Mouse (Mus musculus): ENCODE measurements around the gene Ikzf3. TPM values are rescaled to one million over a fixed set of nuclear protein-coding genes. Genes with fewer than 3 reads are reported as not detected.

Ikzf3 gene
- total RNA-seq, 4 experiments from 2014 or later: not detected

DNA sequence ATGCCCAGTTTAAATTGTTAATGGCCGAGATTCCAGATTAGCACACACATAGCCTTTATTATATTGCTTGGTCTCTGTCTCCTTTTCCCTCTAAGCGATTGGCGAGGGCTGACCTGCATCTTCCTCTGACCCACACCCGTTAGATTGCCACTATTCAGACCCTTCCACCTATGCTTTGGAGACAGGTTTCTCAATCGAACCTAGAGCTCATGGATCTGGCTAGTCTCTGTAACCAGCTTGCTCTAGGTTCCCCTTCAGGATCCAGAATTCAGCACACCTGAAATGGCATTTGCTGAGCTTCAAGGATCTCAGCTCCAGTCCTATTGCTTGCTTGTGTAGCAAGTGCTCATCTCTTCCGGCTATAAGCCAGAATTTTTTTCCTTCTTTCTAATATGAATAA, 23.6 kb upstream of the Ikzf3 start:
- DNase-seq (ENCODE audit: low spot score in 2 of 2): no peak

DNA sequence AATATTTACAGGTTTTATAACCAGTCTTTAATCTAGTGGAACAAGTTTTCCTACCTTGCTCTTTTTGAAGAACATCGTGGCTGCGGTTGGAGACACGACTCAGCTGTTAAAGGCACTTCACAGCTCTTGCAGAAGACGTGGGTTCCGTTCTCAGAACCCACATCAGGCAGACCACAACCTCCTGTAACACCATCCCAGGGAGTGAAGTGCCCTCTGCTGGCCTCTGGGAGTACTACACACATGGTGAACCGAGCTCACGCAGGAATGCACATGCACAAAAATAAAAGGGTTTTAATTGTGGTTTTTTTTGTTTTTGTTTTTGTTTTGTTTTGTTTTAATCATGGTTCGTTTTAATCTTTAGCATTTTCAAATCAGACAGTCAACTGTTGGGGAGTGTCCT, 22.5 kb upstream of the Ikzf3 start:
- no peak for DNase-seq (ENCODE audit: low spot score in 2 of 2)

DNA sequence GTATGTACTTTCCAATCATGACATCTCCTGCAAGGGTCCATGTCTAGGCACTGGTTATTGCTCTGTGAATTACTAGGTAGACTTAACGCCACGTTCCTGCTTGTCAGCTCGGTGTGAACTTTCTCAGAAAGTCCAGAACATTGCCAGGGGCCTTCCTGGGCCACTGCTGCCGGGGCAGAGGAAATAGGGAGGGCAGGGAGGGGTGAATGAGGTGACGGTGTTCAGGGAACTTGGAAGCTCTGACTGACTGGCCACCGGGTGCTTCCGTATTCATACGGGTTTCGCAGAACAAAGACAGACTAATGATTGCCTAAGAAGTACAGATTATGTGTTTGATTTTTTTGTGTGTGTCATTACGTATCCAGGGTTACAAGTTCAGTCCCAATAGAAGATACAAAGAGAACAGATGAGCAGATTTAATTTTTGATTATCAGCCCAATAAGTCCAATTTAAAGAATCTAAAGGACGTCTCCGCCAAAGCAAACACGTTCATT, 18.1 kb upstream of the Ikzf3 start:
- no peak for DNase-seq (ENCODE audit: low spot score in 2 of 2)

DNA sequence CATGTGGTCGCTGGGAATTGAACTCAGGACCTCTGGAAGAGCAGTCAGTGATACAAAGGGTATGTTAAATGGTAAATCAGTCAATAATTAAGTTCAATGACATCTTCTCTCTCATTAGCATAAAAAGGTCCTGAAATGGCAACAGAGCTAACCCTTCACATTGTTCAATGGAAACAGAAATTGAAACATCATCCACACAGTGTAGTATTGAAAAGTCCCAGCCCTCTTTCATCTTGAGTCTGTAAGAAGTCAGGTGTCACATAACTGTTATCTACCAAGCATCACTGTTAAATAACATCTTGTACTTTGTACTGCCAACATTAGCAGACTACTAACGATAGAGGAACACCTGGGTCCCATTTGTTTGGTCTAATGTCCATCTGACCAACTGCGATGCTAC, 17.2 kb upstream of the Ikzf3 start:
- no peak for DNase-seq (ENCODE audit: low spot score in 2 of 2)

DNA sequence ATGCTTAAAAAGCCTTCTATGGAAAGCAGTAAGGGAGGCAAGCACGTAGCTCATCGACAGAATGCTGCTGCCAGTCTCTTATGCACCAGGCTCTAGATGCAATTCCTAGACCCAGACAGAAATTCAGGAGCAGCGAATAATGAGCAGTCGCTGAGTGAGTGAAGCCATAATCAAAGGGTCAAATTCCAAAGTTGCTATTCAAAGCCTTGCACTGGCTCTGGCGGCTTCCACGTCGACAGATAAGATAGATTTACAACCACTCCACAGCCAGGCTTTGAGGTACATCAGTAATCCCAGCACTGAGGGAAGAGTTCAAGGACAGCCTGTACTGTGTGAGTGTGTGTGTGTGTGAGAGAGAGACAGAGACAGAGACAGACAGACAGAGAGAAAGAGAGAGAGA, 15.1 kb upstream of the Ikzf3 start:
- DNase-seq (ENCODE audit: low spot score in 2 of 2): no peak

DNA sequence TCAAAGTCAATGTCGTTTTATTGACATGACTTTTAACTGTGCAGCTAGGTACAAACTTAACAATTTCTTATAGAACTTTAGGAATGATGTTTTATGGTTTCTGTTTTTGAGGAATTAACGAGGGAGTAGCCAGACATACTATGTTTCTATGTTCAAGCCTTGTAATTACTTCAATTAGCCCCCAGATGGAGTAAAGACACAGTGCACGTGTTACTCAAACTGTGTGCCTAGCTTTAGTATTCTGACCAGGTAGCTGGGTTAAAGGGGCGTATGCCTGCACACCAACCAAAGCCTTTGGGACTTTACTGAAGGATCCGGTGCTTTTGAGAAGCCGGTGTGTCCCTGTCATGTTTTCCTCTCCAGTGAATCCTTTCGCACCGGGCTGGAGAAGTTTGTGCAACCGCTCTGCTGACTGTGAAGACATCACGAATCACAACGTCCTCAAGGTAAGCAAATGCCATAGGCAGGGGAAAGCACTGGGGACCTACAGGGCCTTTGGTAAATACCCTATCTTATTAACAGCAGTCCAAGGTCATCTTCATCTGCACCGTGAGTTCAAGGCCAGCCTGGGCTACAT, 9.4 kb upstream of the Ikzf3 start:
- no peak for DNase-seq (ENCODE audit: low spot score in 2 of 2)

DNA sequence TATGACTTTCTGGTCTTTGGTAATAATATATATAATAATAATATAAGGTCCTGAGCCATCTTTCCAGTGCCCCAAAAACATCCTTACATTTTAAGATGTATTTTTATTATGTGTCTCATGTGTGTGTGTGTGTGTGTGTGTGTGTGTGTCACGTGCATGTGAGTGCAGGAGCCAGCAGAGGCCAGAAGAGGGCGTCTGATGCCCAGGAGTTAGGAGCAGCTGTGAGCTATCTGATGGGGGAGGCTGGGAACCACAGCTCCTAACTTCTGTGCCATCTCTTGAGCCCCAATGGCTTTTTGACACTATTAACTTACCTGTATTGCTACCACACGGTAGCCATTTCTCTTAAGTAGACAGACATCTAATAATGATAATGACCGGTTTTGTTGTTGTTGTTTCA, 8.1 kb upstream of the Ikzf3 start:
- no peak for DNase-seq (ENCODE audit: low spot score in 2 of 2)

DNA sequence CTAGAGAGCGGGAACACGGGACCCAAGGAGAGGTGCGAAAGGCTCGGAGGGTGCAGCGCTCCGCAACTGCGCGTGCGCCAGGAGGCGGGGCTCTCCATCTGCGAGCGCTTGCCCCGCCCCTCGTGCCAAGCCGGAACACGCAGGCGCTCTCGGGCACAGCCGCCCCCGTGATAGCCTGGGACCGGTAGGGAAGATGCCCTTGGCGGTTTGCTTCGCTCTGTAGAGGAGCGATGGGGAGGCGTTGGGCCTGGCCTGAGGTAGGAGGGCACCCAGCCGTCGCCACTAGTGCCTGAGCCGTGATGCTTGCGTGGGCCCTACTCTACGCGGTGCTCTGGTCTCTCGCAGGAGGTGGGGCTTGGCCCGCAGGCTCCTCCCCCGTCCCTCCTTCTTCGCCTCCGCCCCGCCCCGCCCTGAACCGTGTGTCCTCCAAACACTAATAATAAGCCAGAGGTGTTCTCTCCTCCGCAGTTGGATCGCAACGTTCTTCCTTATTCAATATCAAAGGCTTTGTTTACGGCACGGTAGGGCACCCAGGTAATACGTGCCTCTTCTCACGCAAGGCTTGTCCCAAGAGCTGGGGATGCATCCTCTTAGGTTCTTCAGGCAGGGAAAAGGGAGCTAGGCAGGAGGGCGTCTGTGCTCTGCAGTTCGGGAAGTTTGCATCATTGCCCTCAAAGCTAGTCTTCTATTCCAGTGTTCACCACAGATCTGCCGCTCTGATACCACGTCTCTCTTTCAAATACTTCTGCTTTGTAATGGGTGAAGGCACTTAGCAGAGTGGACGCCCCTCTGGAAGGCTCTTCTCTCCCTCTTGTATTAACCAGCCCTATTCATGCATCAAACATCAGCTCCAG, 5.4 kb upstream of the Ikzf3 start, which contains the start of gene Zpbp2:
Gene Zpbp2, plus strand, starts transcription at position 123 of the 854 bp plus-strand sequence.
- peak; percentile 68 to 71 for DNase-seq (ENCODE audit: low spot score in 2 of 2)

DNA sequence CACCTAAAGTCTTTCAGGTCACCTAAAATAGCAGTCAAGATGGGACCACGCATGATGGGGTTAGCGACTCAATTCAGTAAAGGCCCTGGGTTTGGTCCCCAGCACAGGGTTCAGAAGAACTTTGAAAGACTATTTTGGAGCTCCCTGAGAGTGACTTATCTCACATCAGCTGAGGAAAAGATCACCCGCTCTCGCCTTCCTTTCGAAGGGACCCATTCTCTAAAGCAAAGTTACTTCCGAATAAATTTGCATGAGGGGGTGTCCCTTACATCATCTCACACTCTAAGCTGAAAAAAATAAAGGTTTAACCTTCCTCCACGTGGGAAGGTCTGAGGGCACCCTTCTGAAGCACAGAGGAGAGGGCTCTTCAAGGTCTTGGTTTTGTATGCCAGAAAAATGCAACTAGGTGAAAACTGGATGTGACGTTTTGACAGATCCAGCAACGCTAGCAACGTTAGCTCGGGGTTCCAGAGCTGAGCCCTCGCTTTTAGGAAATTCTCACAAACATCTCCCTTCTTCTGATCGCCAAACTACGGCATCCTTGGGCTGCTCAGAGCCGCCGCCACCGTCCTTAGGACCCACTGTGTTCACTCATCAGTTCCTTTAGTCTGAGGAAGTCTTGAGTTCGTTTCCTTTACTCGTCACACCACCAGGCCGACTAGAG, 4.6 kb upstream of the Ikzf3 start:
- DNase-seq (ENCODE audit: low spot score in 2 of 2): no peak

DNA sequence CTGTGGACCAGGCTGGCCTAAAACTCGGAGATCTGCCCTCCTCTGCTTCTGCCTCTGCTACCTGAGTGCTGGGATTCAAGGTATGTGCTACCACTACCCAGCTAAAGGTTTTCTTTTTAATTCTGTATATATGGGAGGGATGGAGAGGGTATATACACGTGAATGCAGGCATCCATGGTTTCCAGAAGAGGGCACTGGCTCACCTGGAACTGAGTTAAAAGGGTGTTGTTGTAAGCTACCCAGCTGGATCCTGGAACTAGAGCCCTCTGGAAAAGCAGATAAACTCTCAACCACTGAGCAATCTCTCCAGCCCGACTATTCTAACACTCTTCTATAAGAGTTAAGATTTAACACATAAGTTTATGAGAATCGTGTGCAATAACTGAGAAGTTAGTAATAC, 3.5 kb upstream of the Ikzf3 start:
- no peak for DNase-seq (ENCODE audit: low spot score in 2 of 2)

DNA sequence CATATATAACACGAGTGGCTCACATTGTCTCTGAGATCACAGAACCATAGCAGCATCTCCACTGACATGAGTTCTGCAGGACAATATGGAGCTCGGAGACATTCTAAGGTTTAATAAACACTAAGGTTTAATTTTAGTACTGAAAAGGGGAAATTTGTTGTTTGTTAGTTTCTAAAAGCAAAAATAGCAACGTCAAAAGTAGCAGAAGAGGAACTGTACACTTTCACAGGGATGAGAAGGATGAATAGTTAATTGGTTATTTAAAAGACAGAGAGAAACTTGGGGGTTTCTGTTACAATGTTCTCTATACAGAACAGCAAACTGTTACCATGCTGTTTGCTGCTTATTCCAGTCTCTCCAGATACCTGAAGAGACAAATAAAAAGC, 1.5 kb upstream of the Ikzf3 start:
- DNase-seq (ENCODE audit: low spot score in 2 of 2): no peak

DNA sequence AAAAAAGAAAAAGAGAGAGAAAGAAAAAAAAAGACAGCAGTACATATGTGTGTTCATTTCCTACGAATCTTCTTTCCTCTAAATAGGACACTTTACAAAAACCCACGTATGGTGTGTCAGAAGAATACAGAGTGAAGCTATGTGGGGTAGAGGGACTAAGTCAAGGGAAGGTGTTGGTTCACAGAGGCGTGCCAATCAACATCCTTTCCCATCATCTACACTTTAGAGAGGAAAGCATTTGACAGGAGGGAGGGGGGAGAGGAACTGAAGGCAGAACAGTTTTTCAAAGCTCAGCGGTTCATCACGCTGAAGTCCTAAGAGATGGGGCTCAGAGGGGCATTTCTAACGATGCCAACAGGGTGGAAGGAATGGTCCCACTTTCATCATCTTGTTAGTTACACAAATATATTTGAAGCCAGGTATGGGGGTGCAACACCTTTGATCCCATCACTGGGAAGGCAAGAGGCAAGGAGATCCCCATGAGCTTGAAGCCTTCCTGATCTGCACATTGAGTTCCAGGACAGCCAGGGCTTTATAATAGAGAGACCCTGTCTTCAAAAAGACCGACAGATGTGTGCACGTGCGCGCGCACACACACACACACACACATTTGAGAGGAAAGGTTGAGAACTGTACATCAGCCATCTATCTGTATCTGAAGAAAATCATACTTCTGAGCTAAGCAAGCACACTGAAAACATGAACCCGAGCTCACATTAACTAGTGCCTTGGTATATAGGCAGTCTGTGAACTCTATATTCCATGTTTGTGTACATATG, 887 bp upstream of the Ikzf3 start:
- DNase-seq (ENCODE audit: low spot score in 2 of 2): no peak

DNA sequence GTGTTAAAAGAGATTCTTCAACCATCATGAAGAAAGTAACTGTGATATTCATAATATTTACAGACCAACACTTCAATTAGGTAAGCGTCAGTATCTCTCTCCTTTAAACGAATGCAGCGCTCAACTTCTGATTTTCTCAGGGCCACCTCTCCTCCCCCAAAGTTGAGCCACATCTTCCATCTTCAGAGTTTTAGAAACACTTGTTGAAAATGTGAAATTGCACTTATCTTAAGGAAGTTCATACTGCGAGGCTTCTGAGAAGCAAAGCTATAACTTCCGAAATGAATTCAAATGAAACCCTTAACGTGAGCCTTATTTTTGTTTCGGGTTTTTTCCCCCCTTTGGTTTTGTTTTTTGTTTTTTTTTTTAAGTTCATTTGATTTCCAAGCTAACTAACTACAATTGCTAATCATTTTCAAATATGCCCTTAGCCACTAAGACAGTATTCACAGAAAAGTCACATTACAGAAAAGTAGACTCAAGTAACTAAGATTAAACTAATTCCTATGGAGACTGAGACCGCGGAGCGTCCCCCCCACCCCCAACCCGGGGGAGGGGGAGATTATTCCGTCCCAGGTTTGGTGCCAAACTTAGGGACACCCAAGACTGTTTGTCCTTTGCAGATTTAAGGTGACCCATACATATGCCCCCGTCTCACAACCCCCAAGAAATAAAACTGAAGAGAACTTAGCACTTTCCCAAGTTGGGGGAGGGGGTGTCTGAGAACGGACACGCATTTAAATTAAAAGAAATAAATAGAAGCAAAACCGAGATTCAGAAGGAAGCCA, 747 bp downstream of the Ikzf3 start:
- no peak for DNase-seq (ENCODE audit: low spot score in 2 of 2)

DNA sequence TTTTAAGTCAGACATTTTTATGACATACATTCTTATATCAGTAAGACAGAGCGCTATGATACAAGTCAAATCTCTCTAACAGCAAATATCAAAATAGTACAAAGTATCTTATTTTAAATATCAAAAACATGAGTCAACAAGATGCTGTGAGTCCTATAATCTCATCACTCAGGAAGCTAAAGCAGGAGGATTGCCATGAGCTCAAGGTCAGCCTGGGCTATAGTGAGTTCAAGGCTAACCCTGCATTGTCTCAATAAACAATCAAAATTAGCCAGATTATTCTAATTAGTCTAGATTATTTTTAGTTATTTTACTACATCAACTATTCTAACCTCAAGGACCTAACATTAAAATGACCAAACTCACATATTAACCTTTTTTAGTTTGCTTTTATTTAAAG, 2.4 kb downstream of the Ikzf3 start:
- no peak for DNase-seq (ENCODE audit: low spot score in 2 of 2)

DNA sequence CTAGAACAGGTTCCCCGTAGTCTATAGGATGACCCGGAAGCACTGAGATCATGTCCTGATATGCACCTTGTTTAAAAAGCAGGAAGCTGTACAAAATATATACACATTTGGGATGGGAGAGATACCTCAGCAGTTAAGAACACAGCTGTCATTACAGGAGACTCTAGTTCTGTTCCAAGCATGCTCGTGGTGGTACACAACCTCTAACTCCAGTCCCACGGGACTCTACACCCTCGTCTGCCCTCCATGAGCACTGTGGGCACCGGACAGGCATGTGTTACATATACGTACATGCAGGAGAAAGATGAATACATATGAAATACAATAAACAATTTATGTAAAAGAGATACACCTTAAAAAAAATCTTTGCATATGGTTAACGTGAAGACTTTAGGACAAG, 3.3 kb downstream of the Ikzf3 start:
- no peak for DNase-seq (ENCODE audit: low spot score in 2 of 2)

DNA sequence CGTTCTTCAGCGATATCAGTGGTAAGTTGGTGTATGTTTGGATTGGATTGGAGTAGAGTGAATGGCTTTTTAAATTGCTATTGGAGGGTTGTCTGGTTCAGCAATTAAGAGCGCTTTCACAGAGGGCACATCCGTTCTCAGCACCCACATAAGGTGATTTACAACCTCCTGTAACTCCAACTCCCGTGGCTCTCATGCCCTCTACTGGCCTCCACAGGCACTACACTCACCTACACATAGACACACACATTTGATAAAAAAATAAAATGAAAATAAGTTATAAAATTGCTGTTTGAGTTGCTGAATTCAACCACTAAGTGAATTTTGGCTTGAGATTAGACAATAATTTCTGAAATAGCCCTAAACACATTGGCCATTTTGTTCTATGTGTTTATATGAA, 5.5 kb downstream of the Ikzf3 start:
- no peak for DNase-seq (ENCODE audit: low spot score in 2 of 2)

DNA sequence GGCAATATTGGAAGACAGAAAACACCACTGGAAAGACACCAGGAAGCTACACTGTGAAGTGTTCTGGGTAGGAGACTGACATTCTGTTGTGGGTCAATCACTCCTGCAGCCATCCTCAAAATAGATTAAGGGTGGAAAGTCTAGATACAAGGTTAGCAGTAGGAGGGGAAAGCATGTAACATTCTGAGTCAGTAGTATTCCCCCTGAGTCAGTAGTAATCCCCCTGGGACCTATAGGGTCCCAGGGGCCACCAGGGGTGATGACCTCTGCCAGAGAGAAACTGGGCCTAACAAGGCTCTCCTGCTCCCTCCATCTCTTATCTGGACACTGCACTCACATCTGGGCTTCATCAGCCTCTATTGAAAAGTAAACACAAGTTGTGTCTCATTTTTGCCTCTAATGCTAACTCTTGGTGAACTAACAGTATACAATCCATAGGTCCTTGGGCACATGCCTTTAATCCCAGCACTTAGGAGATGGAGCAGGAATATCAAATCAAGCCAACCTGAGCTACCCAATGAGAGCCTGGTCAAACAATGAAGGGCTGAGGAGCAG, 8.3 kb downstream of the Ikzf3 start:
- DNase-seq (ENCODE audit: low spot score in 2 of 2): no peak

DNA sequence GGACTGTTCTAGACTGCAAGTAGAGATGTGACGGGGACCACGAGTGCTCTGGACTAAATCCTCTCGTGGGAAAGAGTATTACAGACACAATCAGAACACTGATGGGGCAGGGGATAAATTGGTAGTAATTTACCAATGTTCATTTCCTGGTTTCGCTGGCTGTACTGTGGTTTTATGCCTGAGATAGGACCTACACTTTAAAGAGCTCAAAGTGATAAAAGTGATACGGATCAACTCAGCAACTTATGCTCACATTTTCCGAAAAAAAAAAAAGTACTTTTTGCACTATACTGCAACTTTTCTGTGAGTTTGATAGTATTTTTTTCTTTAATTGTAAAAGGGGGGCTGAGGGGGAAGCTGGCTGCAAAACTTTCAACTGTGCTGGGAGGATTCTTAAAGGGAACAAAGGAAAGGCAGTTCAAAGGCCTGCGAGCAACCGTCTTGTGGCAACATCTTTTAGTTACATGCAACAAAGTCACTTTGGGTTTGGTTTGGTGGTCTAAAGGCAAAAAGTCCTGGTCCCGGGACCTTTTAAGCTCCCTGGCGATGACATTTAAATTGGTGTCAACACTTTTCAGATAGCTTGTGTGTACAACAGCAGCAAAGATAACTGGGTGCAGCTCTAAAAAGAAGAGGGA, 18.9 kb downstream of the Ikzf3 start:
- DNase-seq (ENCODE audit: low spot score in 2 of 2): no peak

DNA sequence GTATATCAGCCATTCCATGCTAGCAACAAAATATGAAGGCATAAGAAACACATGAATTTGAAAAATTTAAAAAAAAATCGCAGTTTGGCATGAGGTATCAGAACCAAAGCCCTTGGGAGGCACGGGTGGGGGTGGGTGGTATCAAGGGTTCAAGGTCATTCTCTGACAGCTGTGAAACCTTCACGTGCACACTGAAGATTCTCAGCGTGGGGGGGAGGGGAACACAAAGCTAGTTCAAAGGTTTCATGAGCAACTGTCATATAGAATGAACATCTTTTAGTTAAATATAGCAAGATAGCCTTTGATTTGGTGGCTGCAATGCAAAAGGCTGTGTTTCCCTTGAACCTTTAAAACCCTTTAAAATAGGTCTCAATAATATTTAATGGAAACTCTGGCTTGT, 20.7 kb downstream of the Ikzf3 start:
- DNase-seq (ENCODE audit: low spot score in 2 of 2): no peak

DNA sequence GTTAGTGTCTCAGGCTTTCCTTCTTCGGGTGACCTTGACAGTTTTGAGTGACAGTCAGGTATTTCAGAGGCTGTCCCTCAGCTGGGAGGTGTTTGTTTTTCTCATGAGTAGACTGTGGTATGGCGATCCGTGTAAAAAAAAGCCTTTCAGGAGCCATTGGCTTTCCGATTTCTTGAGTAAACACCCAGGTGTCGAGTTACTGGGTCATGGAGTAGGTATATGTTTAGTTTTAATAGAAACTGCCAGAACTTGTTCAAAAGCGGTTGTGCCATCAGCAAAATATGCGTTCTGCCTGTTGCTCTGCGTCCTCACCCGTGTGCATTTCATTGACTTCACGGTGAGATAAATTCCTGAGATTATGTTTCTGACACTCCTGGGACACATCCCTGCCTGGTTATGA, 25.4 kb downstream of the Ikzf3 start:
- DNase-seq (ENCODE audit: low spot score in 2 of 2): no peak
